Mouse (Mus musculus) CH12.LX (cell line): Measurements from ENCODE around the gene Iqcd. TPM values are rescaled to one million over a fixed set of nuclear protein-coding genes. Genes with fewer than 3 reads are reported as not detected.

Source experiments
- DNase-seq: peaks from one replicate; pipeline ENCODE4 v3.0.0-alpha.2; 2013; ENCODE audit errors: extremely low read depth
- H3K27ac ChIP-seq: 2 replicates; pipeline ENCODE4 v1.5.1; 2012; ENCODE audit warnings: low read depth, mild to moderate bottlenecking, control low read depth, moderate library complexity; ENCODE audit not compliant: insufficient read depth
- H3K27me3 ChIP-seq: replicated peaks from 2 replicates; pipeline ENCODE3; 2012; ENCODE audit warnings: inconsistent platforms
- H3K36me3 ChIP-seq, 2 experiments: replicated peaks in 1 of 2; 2 replicates each; pipeline versions ENCODE3 to v1.6.1; 2012; ENCODE audit warnings: inconsistent platforms in 1 of 2, low read length in 1 of 2, mild to moderate bottlenecking in 1 of 2, mixed read lengths in 1 of 2, moderate library complexity in 1 of 2; ENCODE audit not compliant: control insufficient read depth in 1 of 2, insufficient read depth in 1 of 2
- H3K4me1 ChIP-seq, 2 experiments: 2 replicates each; pipeline ENCODE4 v1.6.1; 2012; ENCODE audit warnings: inconsistent platforms in 1 of 2, moderate library complexity in 1 of 2; ENCODE audit not compliant: insufficient read depth in 2 of 2, control insufficient read depth in 1 of 2
- H3K4me2 ChIP-seq: 2 replicates; pipeline ENCODE4 v1.6.1; 2012; ENCODE audit warnings: low read depth, mild to moderate bottlenecking, control low read depth; ENCODE audit not compliant: poor library complexity, insufficient read depth, severe bottlenecking
- H3K4me3 ChIP-seq, 3 experiments: fragments of 150-350 bp in 1 of 3; sonication (generic) in 1 of 3; replicated peaks in 1 of 3; 2 replicates each; pipeline versions ENCODE3 to v1.5.1; 2011 to 2012; ENCODE audit warnings: low read depth in 2 of 3, low read length in 2 of 3, mild to moderate bottlenecking in 2 of 3, moderate library complexity in 2 of 3, control low read depth in 1 of 3, improper control_type of control experiment in 1 of 3, inconsistent platforms in 1 of 3, mixed read lengths in 1 of 3; ENCODE audit not compliant: poor library complexity in 1 of 3
- H3K79me2 ChIP-seq: replicated peaks from 2 replicates; pipeline ENCODE4 v1.6.1; 2012; ENCODE audit warnings: mild to moderate bottlenecking, moderate library complexity; ENCODE audit not compliant: control insufficient read depth, poor library complexity, insufficient read depth, severe bottlenecking; ENCODE audit errors: extremely low read depth
- H3K9ac ChIP-seq: 2 replicates; pipeline ENCODE4 v1.6.1; 2012; ENCODE audit warnings: low read depth, mild to moderate bottlenecking, control low read depth, moderate library complexity; ENCODE audit not compliant: insufficient read depth
- H3K9me3 ChIP-seq: replicated peaks from 2 replicates; pipeline ENCODE3; 2012; ENCODE audit warnings: low read length, inconsistent platforms, mixed read lengths
- BHLHE40 ChIP-seq: IDR thresholded peaks from 2 replicates; pipeline ENCODE4 v1.6.1; 2011; ENCODE audit warnings: mild to moderate bottlenecking, low read depth, low read length, improper control_type of control experiment
- CHD1 ChIP-seq: IDR thresholded peaks from 2 replicates; pipeline ENCODE4 v1.6.1; 2012; ENCODE audit warnings: low read depth, low read length, improper control_type of control experiment, inconsistent platforms
- GABPA ChIP-seq: IDR thresholded peaks from 2 replicates; pipeline ENCODE4 v1.6.1; 2012; ENCODE audit warnings: low read depth, low read length, improper control_type of control experiment, inconsistent platforms; ENCODE audit not compliant: insufficient replicate concordance
- HCFC1 ChIP-seq: IDR thresholded peaks from 2 replicates; pipeline ENCODE4 v1.6.1; 2012; ENCODE audit warnings: low read depth, mild to moderate bottlenecking, inconsistent platforms, low read length, improper control_type of control experiment
- JUN ChIP-seq: IDR thresholded peaks from 2 replicates; pipeline ENCODE4 v1.6.1; 2011; ENCODE audit warnings: low read depth, mild to moderate bottlenecking, low read length, improper control_type of control experiment, moderate library complexity; ENCODE audit not compliant: insufficient read depth
- KAT2A ChIP-seq: IDR thresholded peaks from 2 replicates; pipeline ENCODE4 v1.6.1; 2012; ENCODE audit warnings: low read length, improper control_type of control experiment, inconsistent platforms; ENCODE audit not compliant: insufficient replicate concordance
- MAFK ChIP-seq: IDR thresholded peaks from 2 replicates; pipeline ENCODE4 v1.6.1; 2011; ENCODE audit warnings: low read length, improper control_type of control experiment; ENCODE audit not compliant: insufficient replicate concordance
- MAZ ChIP-seq: IDR thresholded peaks from 2 replicates; pipeline ENCODE4 v1.6.1; 2012; ENCODE audit warnings: low read depth, mild to moderate bottlenecking, inconsistent platforms, low read length, improper control_type of control experiment, moderate library complexity
- MXI1 ChIP-seq: IDR thresholded peaks from 2 replicates; pipeline ENCODE4 v1.6.1; 2011; ENCODE audit warnings: mild to moderate bottlenecking, low read depth, low read length, improper control_type of control experiment
- MYC ChIP-seq: IDR thresholded peaks from 2 replicates; pipeline ENCODE4 v1.6.1; 2011; ENCODE audit warnings: low read depth, mild to moderate bottlenecking, improper control_type of control experiment, low read length
- NRF1 ChIP-seq: IDR thresholded peaks from 2 replicates; pipeline ENCODE4 v1.6.1; 2014; ENCODE audit warnings: low read depth, mild to moderate bottlenecking, inconsistent platforms, low read length, improper control_type of control experiment, moderate library complexity
- PAX5 ChIP-seq: IDR thresholded peaks from 2 replicates; pipeline ENCODE4 v1.6.1; 2012; ENCODE audit warnings: low read length, inconsistent platforms, mixed read lengths
- POLR2AphosphoS2 ChIP-seq: IDR thresholded peaks from 2 replicates; pipeline ENCODE4 v1.6.1; 2011; ENCODE audit warnings: low read depth, low read length, improper control_type of control experiment
- RCOR1 ChIP-seq: conservative IDR thresholded peaks from 2 replicates; pipeline ENCODE4 v1.6.1; 2012; ENCODE audit warnings: low read depth, mild to moderate bottlenecking, inconsistent platforms, low read length, improper control_type of control experiment
- SIN3A ChIP-seq: IDR thresholded peaks from 2 replicates; pipeline ENCODE4 v1.6.1; 2012; ENCODE audit warnings: low read length, improper control_type of control experiment, inconsistent platforms
- SMC3 ChIP-seq: IDR thresholded peaks from 2 replicates; pipeline ENCODE4 v1.6.1; 2011; ENCODE audit warnings: low read depth, low read length, improper control_type of control experiment
- TCF12 ChIP-seq: IDR thresholded peaks from 2 replicates; pipeline ENCODE4 v1.6.1; 2014; ENCODE audit warnings: low read depth, mild to moderate bottlenecking, inconsistent platforms, low read length, improper control_type of control experiment
- USF1 ChIP-seq: IDR thresholded peaks from 2 replicates; pipeline ENCODE4 v1.6.1; 2014; ENCODE audit warnings: low read depth, mild to moderate bottlenecking, inconsistent platforms, low read length, improper control_type of control experiment
- ZC3H11A ChIP-seq: IDR thresholded peaks from 2 replicates; pipeline ENCODE4 v1.6.1; 2012; ENCODE audit warnings: low read depth, mild to moderate bottlenecking, inconsistent platforms, low read length, improper control_type of control experiment
- ZNF384 ChIP-seq: IDR thresholded peaks from 2 replicates; pipeline ENCODE4 v1.6.1; 2012; ENCODE audit warnings: low read depth, low read length, improper control_type of control experiment, inconsistent platforms
- dilution Hi-C: fragments of 300-500 bp; cut with MboI; formaldehyde crosslinking; loops from 2 replicates; pipeline ENCODE4 v1.14.3; 2020; ENCODE audit warnings: low sequenced_read_pairs; ENCODE audit not compliant: extremely low pct_unique_long_range_greater_than_20kb, extremely low pct_ligation_motif_present
- in situ Hi-C: fragments of 300-500 bp; cut with MboI; formaldehyde crosslinking; loops from 3 replicates; pipeline ENCODE4 v1.14.3; 2019; ENCODE audit warnings: low sequenced_read_pairs, low pct_ligation_motif_present, low pct_unique_long_range_greater_than_20kb, mixed read lengths
- polyA plus RNA-seq: library from polyadenylated mRNA; unstranded; fragments of >175 nt; gene quantifications from 2 replicates; pipeline ENCODE4 v1.2.1, GENCODE M21; 2012; ENCODE audit warnings: low read depth; ENCODE audit not compliant: insufficient read length
- total RNA-seq, 2 experiments: library from RNA; depleted of rRNA; stranded (reverse); fragments of 300-350 nt in 1 of 2; fragments of >200 nt in 1 of 2; gene quantifications; 2 replicates each; pipeline ENCODE4 v1.2.3; 2012 to 2014

The Iqcd gene
- total and polyA plus RNA-seq, 3 experiments: 0.59 to 0.77 TPM; not detected in 1

GRCm38 (mm10) chr5:120651230-120651629, 62.4 kb downstream of the Iqcd start:
- Histone ChIP-seq H3K4me3 (no peak overlapping the region), H3K36me3 (peaks cover 10 to 34% of the 10 kb centered on the region in 2 experiments), H3K79me2 (no peaks in the 10 kb centered on the region)
- in situ Hi-C loops: no loop called here
- TF ChIP-seq RCOR1 (no peak), MYC (no peak), NRF1 (no peak), TCF12 (no peak), ZNF384 (no peak), GABPA (no peak)
- TF ChIP-seq, all 38 proteins: peak for 0
- H3K4me2 ChIP-seq: no peak overlapping the region
- H3K27ac ChIP-seq: no peak overlapping the region
- no peak overlapping the region for H3K9ac ChIP-seq
- peaks cover 24 to 60% of the 10 kb centered on the region in 2 experiments for H3K4me1 ChIP-seq
- no peaks in the 10 kb centered on the region for H3K27me3 ChIP-seq
- dilution Hi-C loops: no loop called here
- no peaks in the 10 kb centered on the region for H3K9me3 ChIP-seq
- DNase-seq: no peak

GRCm38 (mm10) chr5:120652915-120653701, 64.3 kb downstream of the Iqcd start:
- no peak overlapping the region for H3K9ac ChIP-seq
- no peaks in the 10 kb centered on the region for H3K27me3 ChIP-seq
- TF ChIP-seq BHLHE40: no peak
- TF ChIP-seq ZNF384: no peak
- no peak for TF ChIP-seq MXI1
- no peak for TF ChIP-seq PAX5
- no peak for TF ChIP-seq POLR2AphosphoS2
- no peak for TF ChIP-seq JUN
- TF ChIP-seq ZC3H11A: no peak
- TF ChIP-seq MAFK: no peak
- no peak for TF ChIP-seq CHD1
- TF ChIP-seq MAZ: no peak
- no peak for TF ChIP-seq SIN3A
- no peak for TF ChIP-seq HCFC1
- TF ChIP-seq KAT2A: no peak
- TF ChIP-seq GABPA: no peak
- TF ChIP-seq SMC3: no peak
- TF ChIP-seq USF1: no peak
- TF ChIP-seq, all 38 proteins: peak for 0
- H3K36me3 ChIP-seq: peaks cover 10 to 53% of the 10 kb centered on the region in 2 experiments
- dilution Hi-C loops: no loop called here
- H3K4me2 ChIP-seq: no peak overlapping the region
- H3K79me2 ChIP-seq: no peaks in the 10 kb centered on the region
- H3K4me1 ChIP-seq: peaks cover 19 to 50% of the 10 kb centered on the region in 2 experiments
- in situ Hi-C loops: no loop called here
- no peaks in the 10 kb centered on the region for H3K9me3 ChIP-seq
- no peak overlapping the region for H3K27ac ChIP-seq
- no peak overlapping the region for H3K4me3 ChIP-seq
- no peak for DNase-seq
